Mouse (Mus musculus) myocyte (in vitro differentiated cells): ENCODE data around the gene Pcyox1.

Experiments used
- CEBPB ChIP-seq: IDR thresholded peaks from 2 replicates; pipeline ENCODE4 v1.6.1; 2011; ENCODE audit warnings: mild to moderate bottlenecking, moderate library complexity; ENCODE audit not compliant: poor library complexity, insufficient read depth, severe bottlenecking
- E2F4 ChIP-seq: IDR thresholded peaks from one replicate; pipeline ENCODE4 v1.6.1; 2011; ENCODE audit warnings: mild to moderate bottlenecking, control low read depth, moderate library complexity; ENCODE audit not compliant: insufficient read depth
- MAX ChIP-seq: IDR thresholded peaks from one replicate; pipeline ENCODE4 v1.6.1; 2011; ENCODE audit warnings: low read depth, mild to moderate bottlenecking, control low read depth
- MYOG ChIP-seq, 3 experiments: IDR thresholded peaks; one replicate each; pipeline ENCODE4 v1.6.1; 2011; ENCODE audit warnings: control low read depth in 2 of 3, low read depth in 2 of 3, mild to moderate bottlenecking in 2 of 3; ENCODE audit not compliant: insufficient read length in 2 of 3, control insufficient read depth in 1 of 3, insufficient read depth in 1 of 3
- POLR2A ChIP-seq: IDR thresholded peaks from one replicate; pipeline ENCODE4 v1.6.1; 2011; ENCODE audit warnings: low read depth, mild to moderate bottlenecking, control low read depth, moderate library complexity; ENCODE audit not compliant: insufficient read length
- POLR2AphosphoS2 ChIP-seq: IDR thresholded peaks from one replicate; pipeline ENCODE4 v1.6.1; 2011; ENCODE audit warnings: low read depth, control low read depth; ENCODE audit not compliant: insufficient read length
- SRF ChIP-seq: IDR thresholded peaks from one replicate; pipeline ENCODE4 v1.6.1; 2011; ENCODE audit warnings: low read depth; ENCODE audit not compliant: control insufficient read depth, insufficient read length
- USF1 ChIP-seq: IDR thresholded peaks from one replicate; pipeline ENCODE4 v1.6.1; 2011; ENCODE audit warnings: low read depth, mild to moderate bottlenecking, control low read depth, moderate library complexity

DNA sequence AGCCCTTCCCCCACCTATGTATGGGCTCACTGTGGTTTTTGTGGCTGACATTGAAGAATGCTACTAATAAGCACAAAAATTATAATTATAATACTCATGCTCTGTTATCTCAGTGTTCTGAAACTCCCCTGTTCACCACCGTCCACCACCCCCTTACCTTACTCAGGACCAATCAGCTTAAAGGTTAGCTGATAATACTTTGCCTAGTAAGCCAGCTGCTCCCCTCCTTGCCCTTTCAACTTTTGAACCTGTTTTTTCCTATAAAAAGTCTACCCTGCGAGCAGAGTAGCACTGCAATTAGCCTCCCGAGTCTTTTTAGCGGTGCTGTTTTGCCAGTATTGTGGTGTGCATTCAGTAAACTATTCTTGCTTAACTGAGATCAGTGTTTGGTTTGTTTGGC is 12.3 kb downstream of the Pcyox1 start:
- TF ChIP-seq POLR2A = no peak
- no peak for TF ChIP-seq E2F4
- no peak for TF ChIP-seq USF1
- TF ChIP-seq SRF = no peak
- TF ChIP-seq MAX = no peak
- TF ChIP-seq POLR2AphosphoS2 = no peak
- no peak for TF ChIP-seq MYOG (IDR thresholded peaks at IDR 0.05; ENCODE audit: control insufficient read depth in 1 of 3, insufficient read depth in 1 of 3, insufficient read length in 2 of 3, low read depth in 2 of 3)
- TF ChIP-seq CEBPB = no peak
